Mouse (Mus musculus) CD4-positive, CD25-positive, alpha-beta regulatory T cell, adult 4 months (primary cell): ENCODE measurements at regions not wholly inside any gene's neighbourhood (a gene's known extent, or its start where the extent isn't known, plus 50 kb on each side); places are given as distances from the start of the nearest gene placed in this dataset.

Experiments used
- ATAC-seq: one replicate; pipeline ENCODE4 v1.8.0; 2017

DNA sequence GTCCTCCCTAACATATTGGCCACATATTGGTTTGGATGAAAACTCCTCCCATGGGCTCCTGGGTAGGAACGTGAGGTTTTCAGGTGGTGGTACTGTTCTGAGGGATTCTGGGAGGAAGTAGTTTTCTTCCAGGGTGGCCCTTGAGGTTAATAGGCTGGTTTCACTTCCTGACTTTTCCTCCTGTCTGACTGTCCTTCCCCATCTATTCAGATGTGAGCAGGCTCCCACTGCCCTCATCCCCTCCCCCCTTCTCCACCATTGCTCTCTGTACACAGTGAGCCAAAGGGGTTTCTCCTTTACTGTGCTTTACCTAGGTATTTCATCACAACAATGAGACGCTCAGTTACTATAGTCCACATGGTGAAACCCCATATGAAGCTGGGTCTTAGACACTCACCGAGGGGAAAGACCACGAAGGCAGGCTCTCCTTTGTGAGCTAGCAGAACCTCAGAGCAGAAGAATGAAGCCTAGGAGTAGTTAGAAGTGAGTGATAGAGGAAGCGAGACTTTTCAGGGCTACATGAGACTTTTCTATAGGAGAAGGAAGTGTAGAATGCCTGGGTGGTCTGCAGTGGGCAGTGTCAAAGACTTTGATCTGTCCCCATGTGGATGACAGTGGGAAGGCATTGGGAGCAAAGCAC lies 135.3 kb downstream of the Cd83 start:
- ATAC-seq = no peak

DNA sequence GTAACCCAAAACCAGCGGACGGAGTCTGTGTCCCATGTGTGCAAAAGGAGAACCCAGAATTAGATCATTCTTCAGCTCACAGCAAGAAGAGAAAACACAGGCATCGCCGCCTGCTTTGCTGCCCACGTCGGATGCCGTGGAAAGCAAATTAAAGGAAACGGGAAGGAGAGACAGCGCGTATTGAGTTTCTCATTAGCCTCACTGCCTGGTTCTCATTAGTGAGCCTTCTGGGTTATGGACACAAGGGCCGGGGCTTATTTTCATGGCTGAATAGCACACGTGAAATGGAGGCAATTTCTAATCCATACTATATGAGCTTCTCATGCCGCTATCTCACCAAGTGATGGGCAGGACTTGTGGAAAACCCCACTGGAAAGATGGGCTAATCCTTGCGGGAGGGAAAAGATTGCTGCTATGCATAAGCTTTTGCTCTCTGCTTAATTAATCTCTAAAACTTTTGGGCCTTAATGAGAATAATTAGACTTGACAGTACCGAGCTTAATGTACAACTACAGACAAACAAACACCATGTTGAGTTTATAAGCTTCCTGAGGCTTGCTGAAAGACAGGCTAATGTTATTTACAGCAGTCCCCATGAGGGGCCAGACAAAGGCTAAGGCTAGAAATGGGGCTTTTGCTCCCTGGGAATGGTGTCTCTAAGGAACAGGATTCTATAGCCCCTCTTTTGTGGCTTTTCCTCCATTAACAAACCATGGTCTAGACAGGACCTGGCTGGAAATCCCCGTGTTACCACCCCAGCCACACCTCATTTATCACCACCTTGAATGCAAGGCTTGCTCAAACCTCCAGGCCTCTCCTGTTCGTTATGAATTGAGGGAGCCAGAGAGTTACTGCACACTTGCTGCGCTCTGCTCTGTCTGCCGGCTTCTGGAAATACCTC lies 145.8 kb downstream of the Cd83 start:
- no peak for ATAC-seq

DNA sequence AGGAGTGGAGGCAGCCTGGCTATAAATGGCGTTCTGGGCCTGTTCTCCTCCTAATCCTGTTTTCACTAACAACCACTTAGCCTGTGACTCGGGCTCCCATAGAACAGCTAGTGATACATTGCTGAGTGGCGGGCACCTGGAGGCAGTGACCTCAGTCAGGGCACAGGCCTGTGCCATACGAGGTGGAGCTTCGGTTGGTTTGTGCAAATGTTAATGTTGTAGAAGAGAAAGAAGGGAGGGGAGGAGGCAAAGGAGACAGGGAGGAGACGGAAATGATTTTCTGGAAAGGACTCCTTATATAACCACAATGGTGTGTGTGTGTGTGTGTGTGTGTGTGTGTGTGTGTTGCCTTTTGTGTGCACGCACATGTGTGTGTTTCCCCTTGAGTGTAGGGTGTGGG lies 148.4 kb downstream of the Cd83 start:
- no peak for ATAC-seq

DNA sequence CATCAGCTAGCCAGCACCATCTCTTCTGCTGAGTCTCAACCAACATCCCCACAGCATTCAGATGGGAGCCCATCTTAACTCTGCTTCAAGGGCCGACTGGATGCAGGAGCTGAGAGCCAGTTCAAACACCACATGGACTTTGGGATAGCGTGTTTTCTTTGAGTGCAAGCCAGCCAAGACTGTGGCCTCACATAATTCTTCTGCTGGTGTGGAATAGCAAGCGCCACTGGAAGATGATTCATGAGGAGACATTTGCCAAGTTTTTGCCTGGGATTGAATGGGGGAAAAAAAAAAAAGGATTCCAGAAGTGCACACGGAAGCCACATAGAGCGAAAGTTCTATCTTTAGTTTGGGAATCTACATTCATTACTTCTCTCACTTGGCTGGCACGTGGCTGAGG lies 150.7 kb downstream of the Cd83 start:
- ATAC-seq = no peak

DNA sequence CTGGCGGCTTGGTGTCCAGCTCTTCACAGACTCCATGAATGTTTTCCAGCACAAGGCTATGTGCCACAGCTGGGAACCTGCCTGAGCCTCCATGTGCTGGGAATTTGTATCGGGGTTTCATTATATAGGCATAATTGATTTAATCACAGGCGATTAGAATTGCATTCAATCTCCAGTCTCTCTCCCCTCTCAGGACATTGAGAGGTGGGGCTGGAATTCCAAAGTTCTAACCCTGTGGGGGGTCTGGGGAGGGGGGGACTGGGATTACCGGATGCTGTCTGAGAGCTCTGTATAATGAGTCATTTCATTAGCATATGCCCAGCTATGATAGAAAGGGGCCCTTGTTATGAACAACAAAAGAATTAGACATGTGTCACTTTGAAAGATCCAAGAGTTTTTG lies 151.9 kb downstream of the Cd83 start:
- ATAC-seq = no peak

DNA sequence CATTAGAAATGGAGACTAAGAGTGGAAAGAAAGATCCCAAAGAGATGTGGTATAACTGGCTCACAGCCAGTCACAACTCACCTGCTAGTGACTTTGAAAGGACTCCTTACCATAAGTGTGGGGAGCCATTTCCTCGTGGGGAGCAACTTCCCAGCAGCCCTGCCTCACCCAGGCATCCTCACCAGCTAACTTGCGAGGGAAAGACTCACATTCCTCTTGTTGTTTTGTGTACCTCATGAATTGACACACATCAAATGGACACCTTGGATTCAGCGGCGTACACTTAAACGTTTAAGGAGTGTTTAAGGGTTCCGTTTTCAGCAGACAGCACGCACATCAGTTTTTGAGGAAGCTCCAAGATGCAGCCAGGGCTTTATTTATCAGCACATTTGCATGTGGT lies 154.0 kb downstream of the Cd83 start:
- ATAC-seq = no peak

DNA sequence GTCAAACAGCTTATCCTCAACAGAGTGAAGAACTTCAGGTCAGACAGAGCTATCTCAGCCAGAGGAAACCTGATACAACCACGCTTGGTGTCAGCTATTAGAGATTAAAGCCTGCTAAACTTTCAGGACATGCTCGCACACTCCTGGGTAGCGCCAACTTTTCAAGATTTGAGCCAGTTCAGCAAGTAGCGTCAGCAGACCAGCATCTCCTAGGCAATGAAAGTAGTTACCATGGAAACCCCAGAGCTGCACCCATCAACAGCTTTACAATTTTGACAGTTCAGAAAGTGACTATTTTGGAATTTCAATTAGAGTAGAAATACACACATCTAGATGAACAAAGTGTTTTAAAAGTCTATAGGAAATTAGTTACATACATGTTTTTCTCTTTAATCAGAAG lies 154.8 kb downstream of the Cd83 start:
- ATAC-seq = no peak

DNA sequence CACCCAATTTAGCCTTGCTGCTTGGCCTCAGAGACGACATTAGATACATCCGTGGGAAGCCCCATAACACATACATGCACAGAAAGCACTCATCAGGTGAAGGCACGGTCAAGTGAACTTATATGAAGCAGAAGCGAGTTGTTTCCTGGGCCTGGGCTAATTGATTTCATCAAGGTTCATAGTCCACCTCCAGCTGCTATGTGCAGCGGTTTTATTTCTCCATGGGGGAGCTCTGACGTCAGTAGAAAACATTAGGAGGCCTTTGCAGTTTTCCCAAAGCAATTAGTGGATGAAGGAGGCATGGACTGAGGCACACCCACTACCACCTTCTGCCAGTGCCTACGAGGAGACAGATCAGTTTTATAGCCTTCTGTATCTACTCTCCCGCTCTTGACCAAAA lies 157.2 kb downstream of the Cd83 start:
- no peak for ATAC-seq

DNA sequence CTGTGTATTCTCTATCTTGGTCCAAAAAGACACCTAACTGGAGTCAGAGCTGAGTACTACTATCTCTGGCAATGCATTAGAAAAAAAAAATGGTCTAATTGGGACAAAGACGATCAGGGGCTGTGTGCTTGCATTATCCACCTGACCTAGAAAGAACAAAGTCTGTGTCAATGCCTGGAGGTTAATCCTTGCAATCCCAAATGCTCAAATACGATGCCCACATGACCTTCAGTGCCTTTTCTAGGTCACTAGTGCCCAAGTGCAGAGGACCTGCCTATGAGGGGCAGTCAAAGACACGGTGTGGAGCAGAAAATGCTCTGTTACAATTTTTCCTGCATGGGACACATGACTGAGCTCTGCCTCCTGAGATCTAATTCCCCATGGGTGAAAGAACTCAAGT lies 164.0 kb downstream of the Cd83 start:
- no peak for ATAC-seq

DNA sequence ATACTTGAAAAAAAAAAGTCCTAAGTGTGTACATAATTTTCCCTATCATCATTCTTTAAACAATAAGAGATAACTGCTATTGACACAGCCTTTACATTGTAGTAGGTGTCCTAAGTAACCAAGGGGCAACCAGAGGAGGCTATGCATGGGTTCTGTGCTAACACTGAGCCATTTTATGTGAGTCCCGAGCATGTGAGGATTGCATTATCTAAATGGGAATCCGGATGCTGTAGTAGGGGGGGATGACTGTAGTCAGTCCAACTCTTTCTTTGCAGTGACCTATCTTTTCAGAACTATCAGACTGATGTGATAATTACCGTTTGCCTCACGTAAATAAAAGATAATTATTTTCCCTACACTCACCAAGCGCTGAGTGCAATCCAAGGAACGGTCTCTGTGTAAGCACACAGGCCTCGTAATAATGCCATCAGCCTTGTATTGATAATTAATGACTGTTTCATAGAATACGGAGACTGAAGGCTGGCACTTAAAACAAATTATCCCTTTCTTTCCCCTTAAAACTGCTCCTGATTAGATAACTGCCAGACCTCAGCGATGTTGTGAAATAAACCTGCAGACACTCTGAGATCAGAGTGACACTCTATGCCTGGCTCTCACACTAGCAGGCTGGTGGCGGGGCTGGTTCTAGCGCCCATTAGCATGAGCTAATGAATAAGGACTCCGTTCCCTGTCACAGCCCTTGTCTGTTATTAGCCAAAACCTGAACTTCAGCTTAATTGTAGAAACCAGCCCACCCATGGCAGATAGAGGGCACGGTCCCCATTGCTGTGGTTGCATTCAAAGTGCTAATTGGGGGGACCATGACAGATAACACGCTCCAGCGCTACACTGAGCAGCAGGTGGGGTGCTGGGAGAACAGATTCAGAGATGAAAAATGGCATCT lies 165.4 kb downstream of the Cd83 start:
- ATAC-seq = no peak

DNA sequence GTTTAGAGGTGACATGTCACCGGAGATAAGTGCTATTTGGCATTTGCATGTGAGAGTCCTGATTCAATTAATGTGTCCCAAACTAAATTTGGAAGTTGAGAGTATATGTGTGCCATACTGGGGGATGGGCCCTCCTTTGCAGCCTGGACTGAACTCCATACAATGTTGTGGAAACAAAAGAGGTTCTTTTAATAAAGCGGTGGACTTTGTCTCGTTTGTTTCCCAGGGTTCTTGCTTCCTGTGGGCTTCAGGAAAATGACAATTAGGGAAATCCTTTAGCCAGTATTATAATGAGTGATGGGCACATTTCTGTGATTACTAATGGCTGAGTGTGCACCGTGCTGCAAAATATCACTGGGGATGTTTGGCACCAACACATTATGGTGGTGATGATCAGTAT lies 167.9 kb downstream of the Cd83 start:
- no peak for ATAC-seq

DNA sequence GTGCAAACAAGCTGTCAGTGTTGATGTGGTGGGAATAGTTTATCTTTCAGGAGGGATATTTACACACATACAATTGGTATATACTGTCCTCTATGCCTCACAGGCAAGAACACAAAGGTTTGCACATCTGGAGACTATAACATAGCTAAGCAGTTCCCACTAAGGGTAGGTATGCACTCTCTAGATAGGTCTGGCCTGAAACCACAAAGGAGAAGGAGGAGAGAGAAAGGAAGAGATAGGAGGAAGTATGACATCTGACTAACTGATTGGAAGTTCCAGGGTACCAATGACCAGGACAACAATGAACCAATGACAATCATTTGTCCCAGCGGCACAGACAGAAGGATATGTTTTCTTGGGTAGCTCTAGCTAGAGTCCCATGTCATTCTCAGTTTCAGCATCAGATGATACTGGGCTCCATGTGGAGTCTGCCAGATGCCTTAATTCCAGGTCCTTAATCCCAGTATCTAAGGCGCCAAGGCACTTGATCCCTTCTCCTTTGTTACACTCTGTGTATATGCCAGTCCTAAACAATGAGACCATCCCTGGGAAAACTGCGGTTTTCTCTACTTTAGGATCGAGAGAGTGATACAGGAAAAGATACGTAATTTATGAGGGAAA lies 168.5 kb downstream of the Cd83 start:
- ATAC-seq = no peak

DNA sequence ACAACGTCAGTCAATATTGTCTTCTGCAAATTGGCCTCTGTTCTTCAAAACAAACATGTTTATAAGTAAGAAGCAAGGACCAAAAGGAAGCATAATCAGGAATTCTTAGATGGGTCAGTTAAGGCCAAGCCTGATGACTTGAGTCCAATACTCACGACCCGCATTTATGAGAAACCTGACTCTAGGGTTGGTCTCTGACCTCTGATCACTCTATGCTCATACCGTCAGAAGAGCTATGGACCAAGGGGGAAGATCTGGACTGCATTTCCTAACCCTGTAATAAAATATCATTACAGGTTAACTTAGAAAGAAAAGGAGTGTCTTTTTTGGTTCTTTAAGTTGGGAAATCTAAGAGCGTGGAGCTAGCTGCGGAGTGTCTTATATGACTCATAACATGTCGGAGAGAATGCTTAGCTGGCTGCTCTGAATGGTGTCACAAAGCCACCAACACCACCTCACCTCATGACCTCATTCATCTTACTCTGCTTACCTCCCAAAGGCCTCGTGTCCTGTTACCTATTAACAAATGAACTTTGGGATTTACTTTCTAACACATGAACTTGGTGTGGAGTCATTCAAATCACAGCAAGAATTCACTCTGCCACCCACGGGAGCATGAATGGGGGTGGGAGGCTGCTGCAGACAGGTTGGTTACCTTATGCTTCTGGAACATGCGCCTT lies 170.3 kb downstream of the Cd83 start:
- no peak for ATAC-seq

DNA sequence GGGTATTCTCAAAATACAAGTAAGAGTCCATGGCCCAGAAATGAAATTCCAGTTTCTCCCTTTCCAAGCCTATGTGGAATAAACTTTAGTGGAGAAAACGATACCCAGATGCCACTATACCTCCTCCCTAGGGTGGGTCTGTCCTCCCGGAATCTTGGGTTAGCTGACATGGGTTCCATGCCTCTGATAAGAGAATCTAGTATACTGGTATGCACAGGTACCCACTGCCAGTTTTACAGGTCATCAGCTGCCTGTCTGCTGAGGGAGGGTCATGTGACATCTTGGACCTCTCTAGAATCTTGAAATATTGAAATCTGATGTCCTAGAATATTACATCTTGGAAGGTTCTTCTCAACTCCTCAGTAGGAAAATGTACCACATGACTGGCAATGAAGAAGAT lies 172.5 kb downstream of the Cd83 start:
- no peak for ATAC-seq

DNA sequence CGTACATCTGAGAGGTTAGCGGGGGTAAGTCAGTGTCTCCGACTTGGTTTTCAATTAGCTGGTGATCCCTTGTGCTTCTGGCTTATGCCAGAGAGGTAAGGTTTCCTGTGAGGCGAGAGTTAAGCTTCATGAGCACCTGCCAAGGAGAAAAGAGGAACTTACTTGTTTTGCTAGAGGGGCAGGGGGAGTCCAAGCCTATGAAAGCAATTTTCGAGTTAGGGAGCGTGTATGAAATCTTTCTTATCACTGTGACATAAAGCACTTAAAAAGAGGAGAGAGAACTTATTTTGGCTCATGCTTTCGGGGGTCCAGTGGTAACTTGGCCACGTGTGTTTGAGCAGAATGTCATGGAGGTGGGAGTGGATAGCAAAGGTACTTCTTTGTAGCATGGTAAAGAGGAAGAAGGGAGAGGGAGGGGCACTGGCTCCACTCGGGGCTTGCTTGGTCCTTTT lies 174.6 kb downstream of the Cd83 start:
- no peak for ATAC-seq

DNA sequence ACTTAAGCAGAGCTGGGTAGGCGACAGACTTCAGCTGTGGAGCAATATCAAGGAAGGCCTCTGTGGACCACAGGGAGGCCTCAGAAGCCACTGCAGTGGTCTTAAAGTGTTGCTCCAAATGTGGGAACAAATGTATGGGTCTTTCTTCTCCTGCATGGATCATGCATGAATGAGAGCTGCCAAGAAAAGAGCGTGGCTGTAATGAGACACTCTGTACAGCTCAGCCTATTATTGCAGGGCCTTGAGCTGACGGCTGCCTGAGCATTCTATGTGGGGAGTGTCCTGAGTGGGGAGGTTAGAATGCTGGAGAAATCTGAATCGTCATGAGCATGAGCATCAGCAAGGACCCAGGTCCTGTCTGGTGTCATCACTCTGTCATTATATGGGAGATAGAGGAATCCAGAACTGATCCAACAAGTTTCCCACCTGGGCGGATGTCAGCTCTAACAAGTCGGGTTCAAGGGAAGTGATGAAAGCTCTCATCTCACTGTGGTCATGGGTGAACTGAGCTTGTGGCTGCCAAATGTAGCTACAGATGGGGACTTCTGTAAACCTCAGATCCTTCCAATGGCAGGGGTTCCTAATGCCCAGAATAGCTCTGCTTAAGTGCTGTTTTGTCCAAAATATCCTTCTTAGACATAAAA lies 176.6 kb downstream of the Cd83 start:
- ATAC-seq = no peak

DNA sequence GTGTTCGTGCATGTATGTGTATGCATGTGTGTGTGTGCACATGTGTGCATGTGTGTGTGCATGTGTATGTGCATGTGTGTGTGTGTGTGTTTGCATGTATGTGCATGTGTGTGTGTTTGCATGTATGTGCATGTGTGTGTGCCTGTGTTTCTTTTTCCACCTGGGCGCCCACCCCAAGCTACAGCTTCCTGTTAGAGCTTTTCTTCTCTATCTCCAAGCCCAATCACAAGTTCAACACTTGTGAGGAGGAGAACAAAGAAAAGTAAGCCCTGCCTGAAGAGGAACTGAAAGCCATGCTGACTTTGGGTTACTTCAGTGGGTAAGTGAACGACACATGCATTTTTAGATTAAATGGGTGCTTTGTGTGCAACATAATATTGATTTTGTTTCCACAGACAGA lies 177.4 kb downstream of the Cd83 start:
- no peak for ATAC-seq

DNA sequence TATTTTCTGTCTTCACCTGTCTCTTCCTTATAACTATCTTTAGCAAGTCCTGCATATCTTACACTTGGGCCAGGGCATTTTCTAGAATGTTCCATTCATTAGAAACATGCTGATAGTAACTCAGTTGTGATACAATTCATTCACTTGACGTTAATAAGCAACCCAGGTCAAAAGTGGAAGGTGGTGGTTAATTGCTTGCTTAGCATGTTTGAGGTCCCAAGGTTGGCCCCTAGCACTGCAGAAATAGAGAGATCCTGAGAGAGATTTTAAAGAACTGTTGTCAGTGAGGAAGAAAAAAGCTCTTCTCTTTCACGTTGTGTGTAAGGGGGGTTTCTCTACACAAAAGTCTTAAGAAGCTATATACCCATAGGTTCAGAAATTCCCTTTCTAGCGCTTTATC lies 178.7 kb downstream of the Cd83 start:
- ATAC-seq = no peak

DNA sequence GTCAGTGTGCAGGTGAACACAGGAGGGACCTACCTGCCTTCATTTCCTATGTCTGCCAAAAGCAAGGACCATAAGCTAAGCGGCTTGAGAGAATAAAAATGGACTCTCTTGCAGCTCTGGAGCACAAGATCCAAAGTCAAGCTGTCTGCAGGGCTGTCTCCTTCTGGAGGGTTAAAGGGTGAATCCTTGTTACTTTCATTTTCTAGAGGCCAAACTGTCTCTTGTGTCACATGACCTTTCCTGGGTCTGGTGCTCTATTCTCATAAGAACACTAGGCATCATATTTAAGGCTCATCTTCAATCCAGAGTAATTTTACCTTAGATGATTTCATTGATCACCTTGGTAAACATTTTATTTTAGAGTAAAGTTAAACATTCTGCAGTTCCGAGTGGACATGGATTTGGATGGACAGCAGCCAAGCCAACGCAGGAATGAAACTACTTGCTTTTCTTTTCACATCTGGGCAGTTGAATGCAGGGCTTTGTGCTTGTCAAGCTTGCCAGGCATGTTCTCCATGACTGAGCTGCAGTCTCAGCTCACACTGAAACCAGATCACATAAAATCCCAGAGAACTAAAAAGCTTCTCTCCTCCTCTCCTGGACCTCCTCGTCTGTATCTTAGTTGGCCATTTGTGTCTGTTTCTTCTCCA lies 180.8 kb downstream of the Cd83 start:
- no peak for ATAC-seq

DNA sequence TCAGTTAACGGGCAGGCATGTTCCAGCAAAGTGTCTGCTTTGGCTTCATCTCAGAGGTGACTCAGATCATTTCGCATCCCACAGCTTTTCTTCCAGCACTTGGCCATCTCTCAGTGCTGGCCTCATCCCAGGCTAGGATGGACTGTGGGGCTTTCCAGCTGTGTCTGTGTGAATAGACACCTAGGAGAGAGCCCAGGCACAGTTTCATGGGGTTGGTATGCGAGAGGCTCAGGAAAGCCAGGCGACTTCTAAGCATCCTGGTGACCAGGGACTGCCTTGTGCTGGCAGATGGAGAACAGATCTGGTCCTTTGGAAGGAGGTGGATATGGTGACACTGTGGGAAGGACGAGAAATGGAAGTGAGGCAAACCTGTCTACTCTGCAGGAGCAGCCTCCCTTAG lies 182.9 kb downstream of the Cd83 start:
- no peak for ATAC-seq

DNA sequence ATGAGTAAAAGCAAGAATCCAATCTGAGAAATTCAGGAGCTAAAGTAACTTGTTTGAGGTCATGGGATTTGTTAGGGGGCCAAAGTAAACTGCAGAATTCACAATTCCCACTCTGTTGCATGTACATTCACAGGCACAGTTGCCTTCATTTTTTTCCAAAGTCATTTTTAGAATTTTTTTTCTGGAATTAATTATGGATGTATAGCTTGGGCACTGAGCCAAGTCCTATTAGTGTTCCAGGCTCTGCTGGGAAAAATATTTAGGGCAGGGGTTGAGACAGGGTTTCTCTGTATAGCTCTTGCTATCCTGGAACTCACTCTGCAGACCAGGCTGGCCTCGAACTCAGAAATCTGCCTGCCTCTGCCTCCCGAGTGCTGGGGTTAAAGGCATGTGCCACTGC lies 188.3 kb downstream of the Cd83 start:
- ATAC-seq = no peak
